Mouse (Mus musculus) neutrophil, adult 5-6 weeks (primary cell): ENCODE measurements around the gene Gab1. TPM values are rescaled to one million over a fixed set of nuclear protein-coding genes. Genes with fewer than 3 reads are reported as not detected.
A peak's percentile ranks its signal among the peaks of the same experiment; 100 is the strongest.

Experiments
- ATAC-seq: fragments of 151-379, 151-347 bp; 2 replicates; pipeline ENCODE4 v1.8.0; 2017; ENCODE audit warnings: mild to moderate bottlenecking, moderate TSS enrichment; ENCODE audit not compliant: insufficient number of reproducible peaks, poor library complexity, low FRiP score, severe bottlenecking; ENCODE audit errors: extremely low read depth
- total RNA-seq: library from RNA; stranded (forward); fragments of 200-1000 nt; gene quantifications from 2 replicates; pipeline ENCODE4 v1.2.3, GENCODE M21; 2017

Gene Gab1
- total RNA-seq, 1 experiment from 2014 or later = 1.2 TPM

DNA sequence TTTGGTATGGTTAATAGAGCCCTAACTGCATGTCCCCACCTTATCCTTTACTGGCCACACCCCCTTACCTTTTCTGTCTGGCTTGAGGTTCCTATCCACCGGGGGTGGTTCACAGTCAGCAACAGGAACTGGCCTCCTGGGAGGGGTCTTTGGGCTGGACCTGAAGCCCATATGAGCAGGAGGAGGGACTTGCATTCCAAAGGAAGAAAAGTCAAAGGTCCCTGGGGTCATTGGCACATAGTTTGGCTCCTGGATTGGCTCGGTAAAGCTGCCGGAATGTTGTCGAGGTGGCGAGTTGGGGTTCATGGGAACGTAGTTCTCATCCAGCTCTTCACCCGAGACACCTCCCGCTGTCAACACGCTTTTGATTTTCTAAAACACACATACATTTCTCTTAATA, 95.8 kb downstream of the Gab1 start:
- no peak for ATAC-seq

DNA sequence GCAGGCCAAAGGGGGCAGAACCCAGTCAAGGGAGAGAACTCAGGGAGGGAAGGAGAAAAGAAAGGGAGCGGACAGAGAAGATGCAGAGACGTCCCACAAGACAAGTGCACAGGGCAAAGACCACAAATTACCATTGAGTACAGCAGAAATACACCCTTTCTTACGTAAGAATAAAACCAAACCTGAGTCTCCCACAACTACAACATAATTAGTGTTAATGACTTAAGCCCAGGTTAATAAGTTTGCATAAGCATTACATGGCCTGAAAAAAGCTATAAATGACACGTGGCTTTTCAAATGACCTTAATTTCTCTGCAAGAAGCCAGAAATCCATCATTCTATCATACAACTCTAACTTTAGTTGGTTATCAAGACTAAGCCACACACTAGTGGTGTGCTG, 97.0 kb downstream of the Gab1 start:
- no peak for ATAC-seq

DNA sequence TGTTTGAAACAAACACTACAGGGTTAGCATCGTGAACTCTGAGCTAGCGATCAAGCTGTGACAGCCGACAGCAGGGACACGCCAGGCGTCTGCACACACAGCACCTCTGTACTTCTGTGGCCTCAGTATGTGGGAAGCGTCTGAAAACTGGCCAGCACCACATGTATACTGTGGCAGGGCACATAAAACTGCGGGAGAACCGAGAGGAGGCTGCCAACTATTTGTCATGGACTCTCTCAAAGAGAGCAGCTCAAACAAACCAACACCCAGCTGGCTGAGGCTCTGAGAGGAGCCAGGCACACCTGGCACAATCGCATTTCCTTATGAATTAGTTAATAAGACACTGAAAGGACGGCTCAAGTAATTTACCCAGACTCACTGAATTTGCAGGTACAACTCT, 99.0 kb downstream of the Gab1 start:
- ATAC-seq = no peak

DNA sequence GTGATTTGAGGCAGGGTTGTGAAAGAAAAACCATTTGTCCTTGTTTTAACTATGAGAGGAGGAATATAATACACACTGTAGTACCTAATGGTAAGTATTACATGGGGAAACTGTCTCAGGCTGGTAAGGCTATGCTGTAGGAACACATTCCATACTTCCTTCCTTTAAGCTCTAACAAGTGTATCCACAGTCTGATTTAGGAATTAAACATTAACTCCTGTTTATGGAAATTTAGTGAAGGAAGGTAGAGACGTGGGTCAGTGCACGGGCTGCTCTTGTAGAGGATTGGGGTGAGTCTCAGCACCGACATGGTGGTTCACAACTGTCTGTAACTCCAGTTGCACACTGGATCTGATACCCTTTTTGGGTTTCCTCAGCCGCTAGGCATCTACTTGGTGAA, 100.0 kb downstream of the Gab1 start:
- no peak for ATAC-seq

DNA sequence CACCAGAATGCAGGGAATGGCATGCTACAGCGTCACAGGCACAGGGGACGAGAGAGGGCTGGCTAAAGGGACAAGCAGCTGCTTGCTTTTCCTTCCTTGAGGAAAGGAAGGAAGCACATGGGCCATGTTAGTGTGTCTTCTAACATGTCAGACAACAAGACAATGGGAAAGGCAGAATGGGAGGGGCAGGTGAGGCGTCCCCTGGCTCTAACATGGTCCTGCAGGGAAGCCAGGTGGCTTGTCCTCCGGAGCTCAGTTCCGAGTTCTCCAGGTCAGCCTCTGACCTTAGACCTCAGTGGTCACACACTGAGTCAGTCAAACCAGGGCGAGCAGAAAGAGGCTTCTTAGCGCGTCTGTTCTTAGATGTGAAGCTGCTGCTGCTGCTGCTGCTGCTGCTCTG, 103.9 kb downstream of the Gab1 start:
- no peak for ATAC-seq

DNA sequence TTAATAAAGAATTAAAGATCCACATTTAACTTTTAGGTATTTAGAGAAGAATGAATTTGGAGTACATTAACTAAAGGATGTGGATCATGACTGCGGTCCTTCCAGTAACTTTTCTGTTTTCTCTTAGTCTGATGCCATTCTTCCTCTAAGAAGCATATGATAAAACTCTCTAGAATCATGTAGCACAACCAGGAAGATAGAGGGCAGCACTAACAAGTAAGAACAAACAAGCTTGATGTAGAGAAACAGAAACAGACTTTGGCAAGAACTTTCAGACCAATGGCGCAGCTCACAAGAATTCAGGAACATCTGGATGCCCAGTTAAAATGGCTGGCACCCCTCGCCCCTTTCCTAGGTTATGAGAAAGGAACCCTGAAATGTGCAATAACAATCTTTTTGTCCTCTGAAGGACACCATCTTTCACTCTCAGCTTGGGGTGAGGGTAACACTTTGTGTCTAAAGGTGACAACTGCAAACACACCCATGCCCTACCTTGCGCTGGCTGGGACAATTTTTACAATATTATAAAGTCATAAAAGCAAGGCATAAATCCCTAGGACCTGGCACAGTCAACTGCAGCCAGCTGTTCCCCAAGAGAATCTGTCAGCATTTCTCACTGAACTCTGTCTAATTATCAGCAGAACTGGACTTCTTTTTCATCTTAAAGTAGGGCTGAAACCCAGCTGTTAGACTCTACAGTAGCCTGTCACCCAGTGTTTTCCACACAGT, 107.4 kb downstream of the Gab1 start:
- ATAC-seq = no peak

DNA sequence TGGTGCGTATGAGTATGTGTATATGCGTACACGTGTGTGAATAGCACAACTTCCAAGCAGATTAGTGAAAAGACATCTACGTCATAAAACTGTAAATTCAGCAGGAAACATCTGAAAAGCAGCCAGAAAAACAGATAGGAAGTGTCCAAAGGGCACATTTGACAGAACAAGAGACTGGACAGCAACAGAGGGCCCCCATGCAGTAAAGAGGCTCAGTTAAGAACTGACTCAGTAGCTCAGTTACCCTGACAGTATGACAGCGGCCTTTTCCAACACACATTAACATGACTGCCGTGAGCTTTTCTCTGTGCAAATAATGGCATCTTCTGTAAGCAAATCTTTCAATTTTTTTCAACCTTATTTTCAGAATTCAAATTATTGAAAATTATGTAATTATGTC, 111.9 kb downstream of the Gab1 start:
- ATAC-seq = no peak

DNA sequence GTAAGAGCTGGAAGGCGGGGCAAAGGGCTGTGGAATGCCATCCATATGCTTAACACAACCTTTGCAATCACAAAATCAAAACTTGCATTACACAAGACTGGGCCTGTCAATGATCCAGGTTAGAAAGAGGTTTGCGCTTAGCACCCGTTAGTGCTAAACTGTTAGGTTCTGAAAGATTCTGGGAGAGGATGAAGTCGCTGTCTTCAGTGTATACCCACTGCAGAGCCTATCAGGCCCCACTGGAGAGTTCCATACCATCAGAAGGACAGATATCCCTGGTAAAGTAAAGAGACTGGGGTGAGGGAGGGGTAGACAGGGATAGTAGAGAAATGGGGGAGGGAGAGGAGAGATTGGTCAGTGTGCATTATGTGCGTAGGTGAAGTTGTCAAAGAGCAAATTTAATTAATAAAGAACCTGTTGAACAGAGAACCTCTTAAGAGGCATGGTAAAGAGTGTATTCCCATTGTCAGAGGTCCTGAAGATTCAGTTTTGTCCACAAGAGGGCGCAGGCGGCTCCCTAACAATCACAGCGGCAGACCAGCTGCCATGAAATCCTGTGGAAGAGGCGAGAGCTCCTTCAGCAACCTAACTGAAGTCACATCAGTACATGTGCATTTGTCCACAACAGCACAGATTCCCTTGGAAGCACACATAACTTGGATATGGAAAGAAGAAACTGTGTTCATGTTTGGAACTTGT, 127.2 kb downstream of the Gab1 start:
- peak; percentile 79 for ATAC-seq

DNA sequence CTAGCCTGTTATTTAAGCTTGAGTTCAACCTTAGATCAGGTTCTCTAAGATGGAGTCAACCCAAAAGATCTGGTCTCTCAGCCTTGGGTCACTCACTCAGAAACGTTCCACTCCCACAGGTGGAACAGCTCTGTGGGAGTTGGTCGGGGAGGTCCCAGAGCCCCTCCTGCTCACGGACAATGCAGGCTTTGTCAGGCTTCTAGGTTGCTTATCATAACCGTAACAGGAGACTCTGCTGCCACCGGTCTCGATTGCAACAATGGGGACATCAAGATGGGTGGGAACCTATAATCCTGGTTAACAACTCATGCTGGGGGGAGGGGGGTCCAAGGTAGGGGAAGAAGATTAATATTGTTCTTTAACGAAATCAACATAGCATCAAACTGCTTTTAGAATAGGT, 127.9 kb downstream of the Gab1 start:
- no peak for ATAC-seq

DNA sequence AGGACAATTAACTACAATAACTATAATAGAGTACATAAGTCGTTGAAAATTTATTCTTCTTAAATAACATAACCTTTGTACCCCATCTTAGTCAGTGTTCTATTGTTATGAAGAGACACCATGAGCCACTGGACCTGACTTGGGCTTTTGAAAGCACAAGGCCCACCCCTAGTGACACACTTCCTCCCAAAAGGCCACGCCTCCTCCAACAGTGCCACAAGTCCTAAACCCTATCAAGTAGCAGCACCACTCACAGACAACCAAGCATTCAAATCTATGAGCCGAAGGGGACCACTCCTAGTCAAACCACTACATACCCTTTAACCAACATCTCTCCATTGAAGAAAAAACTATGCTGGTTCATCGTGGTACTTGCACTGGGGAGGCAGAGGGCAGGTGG, 131.2 kb downstream of the Gab1 start:
- ATAC-seq = no peak

DNA sequence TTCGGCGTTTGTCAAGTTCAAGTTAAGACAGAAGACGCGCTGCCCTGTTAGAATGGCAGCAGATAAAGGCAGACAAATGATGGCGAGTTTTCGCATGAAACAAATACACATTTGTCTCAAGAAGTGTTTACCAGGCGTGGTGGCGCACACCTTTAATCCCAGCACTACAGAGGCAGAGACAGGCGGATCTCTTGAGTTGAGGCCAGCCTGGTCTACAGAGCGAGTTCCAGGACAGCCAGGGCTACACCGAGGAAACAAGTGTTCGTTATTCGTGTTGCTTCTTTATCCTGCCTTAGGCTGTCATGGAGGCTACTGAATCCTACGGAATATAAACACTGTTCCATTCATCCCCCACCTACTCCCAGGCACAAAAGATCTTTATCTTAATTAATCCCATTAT, 140.4 kb downstream of the Gab1 start:
- no peak for ATAC-seq

DNA sequence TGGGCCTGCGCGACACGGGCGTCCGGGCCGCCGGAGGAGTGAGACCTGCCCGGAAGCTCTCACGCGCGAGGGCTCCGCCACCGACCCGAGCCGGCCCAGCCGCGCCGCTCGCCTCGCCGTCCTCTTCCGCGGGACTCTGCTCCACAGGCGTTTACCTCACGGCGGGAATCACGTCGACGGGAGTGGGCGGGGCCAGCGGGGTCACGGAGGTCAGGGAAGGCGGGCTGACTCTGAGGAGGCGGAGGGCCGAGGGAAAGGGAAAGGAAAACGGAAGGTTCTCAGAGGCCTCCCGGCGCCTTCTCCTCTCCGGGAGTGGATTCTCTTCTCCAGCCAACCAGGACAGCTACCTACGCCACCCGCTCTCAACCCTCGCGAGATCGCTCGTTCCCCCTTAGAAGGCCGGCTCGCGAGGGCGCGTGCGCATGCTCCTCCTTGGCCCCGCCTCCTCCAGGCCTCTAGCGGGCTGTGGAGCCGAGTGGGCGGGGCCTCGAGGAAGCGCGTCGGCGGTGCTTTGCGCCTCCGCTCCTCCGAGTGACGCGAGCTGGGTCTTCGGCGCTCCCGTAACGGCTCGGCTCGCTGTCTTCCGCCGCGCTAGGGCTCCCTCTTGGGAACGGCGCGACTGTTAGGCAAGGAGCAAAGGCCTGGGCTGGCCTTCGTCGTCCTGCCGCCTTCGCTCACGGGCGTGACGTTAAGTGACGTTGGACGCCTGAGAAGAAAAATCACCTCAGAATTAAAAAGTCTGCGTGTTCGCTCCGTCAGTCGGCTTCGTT, 141.0 kb downstream of the Gab1 start, which contains the start of gene Smarca5:
TSS of gene Smarca5 (minus strand) at position 343 of the 770 bp plus-strand sequence.
- ATAC-seq = peak; percentile 93

DNA sequence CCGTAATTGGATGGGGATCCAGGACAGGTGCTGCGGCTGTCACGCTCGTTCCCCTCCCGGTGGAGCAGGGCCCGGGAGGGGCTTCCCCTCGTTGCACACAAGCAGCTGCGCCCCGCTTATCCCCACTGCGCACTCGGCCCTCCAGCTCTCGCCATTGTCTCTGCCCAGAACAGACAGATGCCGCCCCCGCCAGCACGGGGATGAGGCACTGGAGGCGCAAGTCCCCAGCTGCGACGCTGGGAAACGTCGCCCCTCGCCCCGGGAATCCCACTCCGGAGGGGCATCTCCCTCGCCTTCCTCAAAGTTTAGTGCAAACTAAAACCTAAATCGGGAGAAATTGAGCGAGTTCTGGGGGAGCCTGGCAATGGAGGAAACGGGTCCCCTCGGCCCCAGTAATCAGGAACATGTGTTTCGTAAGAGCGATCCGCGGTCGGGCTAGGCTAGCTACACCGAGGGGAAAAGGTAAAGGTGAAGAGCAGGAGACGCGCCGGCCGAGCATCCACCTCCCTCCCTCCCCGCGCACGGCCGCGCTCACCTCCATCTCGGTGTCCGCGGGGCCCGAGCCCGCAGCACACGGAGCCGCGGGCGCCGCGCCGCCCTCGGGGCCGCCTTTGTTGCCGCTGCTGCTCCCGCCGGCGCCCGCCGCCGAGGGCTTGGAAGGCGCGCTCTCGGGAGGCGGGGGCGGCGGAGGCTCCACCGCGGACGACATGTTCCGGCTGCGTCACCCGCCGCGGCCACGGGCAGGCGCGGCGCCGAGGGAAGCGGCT, 141.7 kb downstream of the Gab1 start:
- no peak for ATAC-seq

DNA sequence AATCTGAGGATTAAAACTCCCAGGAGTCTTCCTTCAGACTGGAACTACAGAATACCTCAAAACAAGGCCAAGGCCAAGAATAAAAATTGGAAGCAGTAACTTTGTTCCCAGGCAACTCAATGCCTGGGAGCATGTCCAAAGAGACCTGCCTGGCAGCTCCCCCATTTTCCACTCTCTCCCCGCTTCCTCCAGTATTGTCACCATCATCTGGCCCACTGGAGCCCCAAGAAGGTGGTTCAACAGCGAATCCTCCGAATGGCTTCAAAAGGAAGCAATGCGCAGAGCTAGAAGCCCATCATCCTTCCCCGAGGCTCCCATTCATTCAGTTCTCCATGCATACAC, 142.3 kb downstream of the Gab1 start:
- no peak for ATAC-seq

DNA sequence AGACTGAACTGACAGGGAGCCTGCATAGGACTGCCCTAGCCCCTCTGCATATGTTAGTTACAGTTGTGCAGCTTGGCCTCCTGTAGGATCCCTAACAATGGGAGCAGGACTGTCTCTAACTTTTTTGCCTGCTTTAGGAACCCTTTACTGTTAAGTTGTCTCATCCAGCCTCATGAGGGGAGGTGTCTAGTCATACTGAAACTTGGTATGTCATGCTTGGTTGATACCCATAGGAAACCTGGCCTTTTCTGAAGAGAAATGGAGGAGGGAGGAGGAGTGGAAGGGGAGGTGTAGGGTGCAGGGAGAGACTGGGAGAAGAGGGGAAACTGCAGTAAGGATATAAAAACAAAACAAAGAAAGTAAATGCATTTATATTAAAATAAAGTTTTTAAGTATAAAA, 148.0 kb downstream of the Gab1 start:
- no peak for ATAC-seq

DNA sequence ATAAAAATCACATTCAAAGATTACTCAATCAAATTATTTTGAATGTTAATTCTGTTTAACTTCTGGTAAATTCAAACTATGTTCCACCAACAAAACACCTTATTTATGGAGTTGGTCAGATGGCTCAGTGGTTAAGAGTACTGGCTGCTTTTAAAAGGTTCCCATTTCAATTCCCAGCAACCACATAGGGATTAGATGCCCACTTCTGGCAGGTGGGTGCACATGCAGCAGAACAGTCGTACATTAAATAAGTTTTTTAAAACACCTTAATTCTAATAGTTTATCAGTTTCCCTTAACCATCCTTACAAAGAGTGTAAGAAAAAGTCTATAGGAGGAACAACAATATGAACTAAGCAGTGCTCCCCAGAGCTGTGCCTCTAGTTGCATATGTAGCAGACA, 165.9 kb downstream of the Gab1 start:
- ATAC-seq = no peak
